Mouse (Mus musculus) cortical plate, adult 2 months (tissue): ENCODE measurements around the gene Slc23a2. TPM values are rescaled to one million over a fixed set of nuclear protein-coding genes. Genes with fewer than 3 reads are reported as not detected.

Experiments used
- H3K27ac ChIP-seq: fragments of 200-500 bp; 2 replicates; pipeline ENCODE4 v1.5.1; 2012; ENCODE audit warnings: low read length, control low read depth, inconsistent platforms; ENCODE audit not compliant: insufficient read depth
- H3K4me1 ChIP-seq: fragments of 200-500 bp; 2 replicates; pipeline ENCODE4 v1.6.1; 2011; ENCODE audit warnings: low read length; ENCODE audit not compliant: control insufficient read depth, insufficient read depth
- H3K4me3 ChIP-seq: fragments of 200-500 bp; 2 replicates; pipeline ENCODE4 v1.5.1; 2011; ENCODE audit warnings: mild to moderate bottlenecking, low read length, control low read depth; ENCODE audit not compliant: insufficient read depth
- CTCF ChIP-seq: fragments of 200-500 bp; IDR thresholded peaks from 2 replicates; pipeline ENCODE4 v1.5.1; 2011; ENCODE audit warnings: mild to moderate bottlenecking, control low read depth, low read length; ENCODE audit not compliant: insufficient read depth; ENCODE audit errors: extremely low read depth
- POLR2A ChIP-seq: fragments of 200-500 bp; IDR thresholded peaks from 2 replicates; pipeline ENCODE4 v1.6.1; 2011; ENCODE audit warnings: mild to moderate bottlenecking, low read length, control low read depth; ENCODE audit not compliant: insufficient read depth; ENCODE audit errors: extremely low read depth
- polyA plus RNA-seq: library from polyadenylated mRNA; depleted of rRNA; stranded (reverse); fragments of >200 nt; gene quantifications from 2 replicates; pipeline ENCODE4 v1.2.3, GENCODE M21; 2012

Slc23a2 gene
- polyA plus RNA-seq, 1 experiment: 109 TPM

DNA sequence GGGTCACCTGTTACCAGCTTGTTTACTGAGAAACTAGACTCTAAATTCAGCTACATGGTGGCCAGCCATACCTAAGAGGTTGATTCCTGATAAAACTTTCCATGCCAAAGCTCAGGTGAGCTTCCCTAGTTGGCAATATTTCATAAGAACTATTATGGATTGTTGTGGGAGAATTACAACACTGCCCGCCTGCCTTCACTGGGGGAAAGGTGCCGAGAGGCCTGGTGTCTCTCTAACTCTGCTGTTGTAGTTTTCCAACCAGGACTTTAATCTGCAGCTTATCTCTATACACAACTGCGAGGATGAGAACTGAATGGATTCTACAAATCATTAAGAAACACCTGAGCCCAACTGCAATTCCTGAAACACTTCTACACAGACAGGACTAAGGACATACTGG lies 52.2 kb downstream of the Slc23a2 start:
- TF ChIP-seq POLR2A (no peak), CTCF (no peak)
- H3K4me3 ChIP-seq: no peak overlapping the region
- H3K4me1 ChIP-seq: peaks cover 2% of the 10 kb centered on the region; the same call in 1 of the 2 replicates
- H3K27ac ChIP-seq: no peak overlapping the region

DNA sequence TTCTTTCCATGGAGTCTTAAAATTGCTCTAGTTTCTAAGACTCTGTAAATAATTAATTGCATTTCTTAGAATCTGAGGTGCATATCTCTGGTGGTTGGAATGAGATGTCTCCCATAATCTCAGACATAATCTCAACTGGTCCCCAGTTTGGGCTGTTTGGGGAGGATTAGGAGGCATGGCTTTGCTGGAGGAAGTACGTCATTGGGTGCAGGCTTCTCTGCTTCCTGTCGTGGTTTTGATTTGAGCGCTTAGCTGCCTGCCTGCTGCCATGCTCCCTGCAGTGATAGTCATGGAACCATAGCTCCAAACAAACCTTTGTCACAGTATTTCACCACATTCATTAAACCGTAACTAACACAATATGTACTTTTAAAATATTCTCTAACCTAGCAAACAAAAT lies 53.2 kb downstream of the Slc23a2 start:
- Histone ChIP-seq H3K4me3 (no peak overlapping the region), H3K27ac (no peak overlapping the region), H3K4me1 (peaks cover 2% of the 10 kb centered on the region; the same call in 1 of the 2 replicates)
- TF ChIP-seq POLR2A: no peak

DNA sequence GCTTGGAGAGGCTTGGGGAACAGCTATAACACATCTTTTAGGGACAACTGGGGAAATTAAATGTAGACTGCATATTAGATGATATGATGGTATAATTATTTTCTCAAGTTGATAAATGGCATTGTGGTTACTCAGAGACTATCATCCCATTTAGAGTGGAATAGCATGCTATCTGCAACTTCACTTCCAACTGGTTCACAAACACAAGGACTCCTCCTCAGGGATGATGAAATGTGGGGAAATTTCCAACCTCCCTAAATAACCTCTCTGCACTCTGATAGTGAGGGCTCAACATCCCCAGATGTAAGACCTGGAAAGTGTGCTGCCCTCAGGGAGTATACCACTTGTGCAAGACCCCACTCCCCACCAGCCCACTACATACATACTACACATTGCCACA lies 60.1 kb downstream of the Slc23a2 start:
- H3K27ac ChIP-seq: no peak overlapping the region
- H3K4me3 ChIP-seq: no peak overlapping the region
- H3K4me1 ChIP-seq: no peaks in the 10 kb centered on the region
- TF ChIP-seq POLR2A (no peak), CTCF (no peak)

DNA sequence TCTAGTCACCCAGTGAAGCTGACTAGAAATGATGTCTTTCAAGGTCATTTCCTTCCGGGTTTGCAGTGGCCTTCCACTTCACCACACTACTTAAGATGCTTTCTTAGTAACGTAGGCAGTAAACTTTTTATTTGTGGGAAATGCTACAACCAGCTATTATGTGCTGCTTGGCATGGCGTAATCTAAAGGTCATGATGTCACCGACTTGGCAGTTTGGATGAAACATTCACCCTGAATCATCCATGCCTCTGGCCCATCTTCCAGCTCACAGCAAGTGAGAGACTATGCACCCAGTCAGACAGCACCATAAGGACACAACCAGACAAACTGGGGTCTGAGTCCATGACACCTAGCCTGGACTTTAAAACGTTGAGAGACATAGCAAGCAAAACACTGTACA lies 60.5 kb downstream of the Slc23a2 start:
- H3K4me1 ChIP-seq: no peaks in the 10 kb centered on the region
- H3K27ac ChIP-seq: no peak overlapping the region
- no peak for TF ChIP-seq CTCF
- no peak for TF ChIP-seq POLR2A
- H3K4me3 ChIP-seq: no peak overlapping the region

DNA sequence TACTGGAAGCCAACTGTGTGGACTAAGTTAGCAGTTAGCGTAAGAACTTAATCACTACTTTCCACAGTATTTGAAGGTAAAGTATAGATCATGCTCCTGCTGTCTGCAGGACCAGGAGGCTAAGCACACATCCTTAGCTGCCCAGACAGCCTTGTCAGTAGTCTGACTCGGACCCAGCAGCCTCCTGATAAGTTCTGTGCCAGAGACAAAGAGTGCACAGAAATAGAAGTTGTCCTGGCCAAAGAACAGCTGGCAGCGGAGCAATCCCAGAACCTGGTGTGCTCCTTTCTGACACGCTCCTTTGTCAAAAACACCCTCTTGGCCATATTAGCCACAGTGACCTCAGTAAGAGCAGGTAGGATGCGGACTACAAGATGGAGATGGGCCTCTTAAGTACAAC lies 65.8 kb downstream of the Slc23a2 start:
- H3K27ac ChIP-seq: no peak overlapping the region
- H3K4me3 ChIP-seq: no peak overlapping the region
- TF ChIP-seq POLR2A (no peak), CTCF (no peak)
- no peaks in the 10 kb centered on the region for H3K4me1 ChIP-seq

DNA sequence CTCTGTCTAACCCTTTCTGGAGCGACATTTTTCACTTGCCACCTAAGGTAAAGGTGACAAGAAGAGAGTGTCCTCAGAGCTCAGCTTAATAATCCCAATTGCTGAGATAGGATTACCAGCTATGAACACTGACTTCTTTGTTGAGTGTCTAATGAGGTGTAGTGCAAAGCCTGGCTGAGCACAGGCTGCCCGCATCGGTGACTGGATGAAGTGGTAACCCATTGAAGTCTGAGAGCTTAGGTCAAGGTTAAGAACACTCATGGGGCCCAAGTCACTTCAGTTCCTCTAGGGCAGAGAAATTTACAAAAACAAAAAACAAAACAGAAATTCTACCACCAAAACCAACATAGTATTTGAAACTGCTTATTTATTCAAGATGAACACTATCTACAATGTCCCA lies 71.9 kb downstream of the Slc23a2 start:
- Histone ChIP-seq H3K4me3 (no peak overlapping the region), H3K27ac (no peak overlapping the region), H3K4me1 (peaks cover 2% of the 10 kb centered on the region; the same call in 1 of the 2 replicates)
- TF ChIP-seq CTCF (no peak), POLR2A (no peak)

DNA sequence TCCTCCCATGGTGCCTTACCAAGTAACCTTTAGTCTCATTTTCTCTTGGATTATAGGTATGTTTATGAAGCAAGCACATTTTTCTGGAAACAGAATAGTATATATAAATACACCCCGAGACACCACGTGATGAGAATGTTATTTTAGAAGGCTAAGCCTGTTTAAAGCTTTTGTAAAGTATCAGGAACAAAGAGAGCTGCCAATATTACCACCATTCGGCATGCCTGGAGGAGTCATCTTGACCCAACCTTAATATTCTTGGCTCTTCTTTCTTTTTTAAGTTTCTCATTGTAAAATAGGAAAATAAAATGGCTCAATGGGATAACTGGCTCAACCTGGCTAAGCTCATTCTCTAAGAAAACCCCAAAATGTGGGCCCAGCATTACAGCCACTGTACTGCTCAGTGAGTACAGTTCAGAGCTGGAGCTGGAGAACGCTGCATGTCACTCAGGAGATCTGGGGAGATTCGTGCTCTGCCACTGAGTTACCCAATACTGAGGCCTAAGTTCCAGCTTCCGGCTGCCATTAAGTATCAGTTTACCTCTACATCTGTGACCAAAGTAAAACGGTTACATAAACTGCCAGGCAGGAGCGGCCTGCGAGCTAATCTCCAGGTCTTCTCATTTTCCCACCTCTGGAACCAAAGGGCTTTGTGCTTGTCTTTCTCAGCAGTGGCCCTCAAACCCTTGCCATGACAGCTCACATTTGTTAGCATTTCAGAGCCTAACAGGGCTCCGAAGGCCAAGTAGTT lies 74.7 kb downstream of the Slc23a2 start:
- H3K4me1 ChIP-seq: peaks cover 2% of the 10 kb centered on the region; the same call in 1 of the 2 replicates
- H3K4me3 ChIP-seq: no peak overlapping the region
- no peak overlapping the region for H3K27ac ChIP-seq
- TF ChIP-seq CTCF (no peak), POLR2A (no peak)

DNA sequence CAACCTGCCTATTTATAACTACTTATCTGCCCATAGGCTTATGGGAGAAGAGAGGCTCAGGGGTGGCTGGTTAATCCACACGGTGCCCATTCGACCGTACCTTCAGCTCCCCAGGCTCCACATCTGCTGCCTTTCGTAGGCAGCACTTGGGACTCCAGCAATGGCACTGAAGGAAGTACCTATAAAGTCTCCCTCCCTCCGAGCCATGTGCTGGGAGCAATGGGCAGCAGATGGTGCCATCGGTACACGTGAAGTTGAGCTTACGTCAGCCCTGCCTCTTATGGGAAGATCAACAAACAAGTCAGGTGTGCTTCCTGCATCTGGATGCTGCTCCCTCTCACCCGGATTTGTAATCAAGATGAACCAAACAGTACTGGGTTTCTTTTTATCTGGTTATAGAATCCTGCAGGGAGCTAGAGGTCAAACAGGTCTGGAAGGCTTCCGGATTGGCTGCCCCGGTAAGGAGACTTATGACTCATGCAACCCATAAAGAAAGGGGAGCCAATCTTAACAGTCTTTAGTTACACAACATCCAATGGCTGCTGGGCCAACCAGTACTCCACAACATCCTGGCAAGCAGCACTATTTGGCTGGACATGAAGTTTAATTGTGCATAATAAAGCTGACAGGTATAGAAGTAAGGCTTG lies 80.6 kb downstream of the Slc23a2 start:
- Histone ChIP-seq H3K4me3 (no peak overlapping the region), H3K27ac (no peak overlapping the region), H3K4me1 (no peaks in the 10 kb centered on the region)
- TF ChIP-seq POLR2A (no peak), CTCF (no peak)

DNA sequence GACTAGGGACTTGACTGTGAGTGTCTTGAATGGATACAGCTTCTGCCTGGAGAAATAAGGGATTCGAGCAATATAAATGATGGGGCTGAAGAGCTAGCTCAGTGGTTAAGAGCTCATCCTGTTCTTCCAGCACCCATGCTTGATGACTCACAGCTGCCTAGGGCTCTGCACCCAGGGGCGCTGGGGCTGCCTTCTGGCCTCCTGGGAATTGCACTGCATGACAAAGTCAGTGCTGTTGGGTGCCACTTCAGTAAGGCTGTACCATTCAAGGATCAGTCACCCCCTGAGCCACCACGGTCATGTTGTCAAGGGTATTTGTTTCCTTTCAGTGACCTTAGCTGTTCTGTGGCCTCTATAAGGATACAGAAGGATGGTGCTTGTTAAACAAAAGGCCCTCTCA lies 81.1 kb downstream of the Slc23a2 start:
- Histone ChIP-seq H3K4me3 (no peak overlapping the region), H3K27ac (no peak overlapping the region)

DNA sequence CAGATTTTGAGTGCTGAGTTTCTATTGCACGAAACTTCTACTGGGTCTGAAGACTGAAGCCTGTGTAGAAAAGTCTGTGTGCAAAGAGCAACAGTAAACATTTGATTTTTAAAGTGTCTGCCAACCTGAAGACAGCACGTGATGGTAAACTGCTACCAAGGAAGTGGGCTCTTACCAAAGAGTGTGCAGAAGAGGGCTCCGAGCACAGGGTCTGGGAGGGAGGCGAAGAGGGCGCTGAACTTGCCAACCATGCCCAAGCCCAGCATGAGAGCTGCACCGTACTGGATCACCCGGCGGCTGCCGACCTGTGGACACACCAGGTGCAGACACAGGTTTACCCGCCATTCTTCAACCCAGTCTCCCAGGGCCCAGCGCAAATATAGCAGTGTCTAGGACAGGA lies 83.0 kb downstream of the Slc23a2 start:
- TF ChIP-seq POLR2A (no peak), CTCF (no peak)
- H3K4me1 ChIP-seq: no peaks in the 10 kb centered on the region
- no peak overlapping the region for H3K27ac ChIP-seq
- no peak overlapping the region for H3K4me3 ChIP-seq

More for the DNA sequence above, 81.1 kb downstream of the Slc23a2 start:
- no peaks in the 10 kb centered on the region for H3K4me1 ChIP-seq
- TF ChIP-seq POLR2A (no peak), CTCF (no peak)
